Mouse (Mus musculus) left cerebral cortex, adult 18-20 months (tissue): ENCODE data around the gene Ankrd44. TPM values are rescaled to one million over a fixed set of nuclear protein-coding genes. Genes with fewer than 3 reads are reported as not detected.

Experiments used
- DNase-seq, 2 experiments: peaks; one replicate each; pipeline ENCODE4 v3.0.0; 2021 to 2022; ENCODE audit warnings: low spot score in 2 of 2, mixed read lengths in 1 of 2
- total RNA-seq, 2 experiments: library from RNA; stranded (reverse); gene quantifications; 2 replicates each; pipeline ENCODE4 v1.2.3; 2021

The Ankrd44 gene
- total RNA-seq, 2 experiments from 2014 or later: 21.9 to 23.0 TPM

DNA sequence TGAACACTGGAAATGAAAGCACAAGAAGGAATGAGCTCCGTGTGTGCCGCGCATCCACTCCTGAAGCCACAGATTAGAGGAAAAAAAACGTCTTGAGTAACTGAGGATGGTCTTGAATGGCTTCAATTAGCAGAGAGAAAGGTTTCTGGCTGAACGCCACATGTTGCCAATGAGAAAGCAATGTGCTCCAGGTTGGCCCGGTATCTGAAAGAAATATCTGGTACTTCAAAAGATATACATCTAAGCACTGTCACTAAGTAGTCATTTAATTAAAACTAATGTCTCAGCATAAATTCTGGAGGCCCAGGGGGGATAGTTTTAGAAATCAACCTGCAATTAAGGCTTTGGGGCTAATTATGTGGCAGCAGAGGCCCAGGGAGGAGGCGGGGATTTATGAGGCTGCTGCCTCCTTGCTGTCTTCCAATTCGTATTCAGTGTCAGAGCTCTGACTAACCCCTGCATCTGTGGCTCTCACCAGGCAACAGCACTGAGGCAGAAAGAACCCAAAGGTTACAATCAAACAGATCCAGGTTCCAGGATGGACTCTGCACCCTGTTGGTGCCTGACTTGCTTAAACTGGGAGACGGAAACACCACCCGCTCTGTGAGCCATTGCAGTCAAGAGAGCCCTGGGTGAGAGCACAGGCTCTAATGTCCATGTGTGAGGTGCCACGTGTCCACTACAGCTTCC lies 72.7 kb downstream of the Ankrd44 start:
- DNase-seq: no peak

DNA sequence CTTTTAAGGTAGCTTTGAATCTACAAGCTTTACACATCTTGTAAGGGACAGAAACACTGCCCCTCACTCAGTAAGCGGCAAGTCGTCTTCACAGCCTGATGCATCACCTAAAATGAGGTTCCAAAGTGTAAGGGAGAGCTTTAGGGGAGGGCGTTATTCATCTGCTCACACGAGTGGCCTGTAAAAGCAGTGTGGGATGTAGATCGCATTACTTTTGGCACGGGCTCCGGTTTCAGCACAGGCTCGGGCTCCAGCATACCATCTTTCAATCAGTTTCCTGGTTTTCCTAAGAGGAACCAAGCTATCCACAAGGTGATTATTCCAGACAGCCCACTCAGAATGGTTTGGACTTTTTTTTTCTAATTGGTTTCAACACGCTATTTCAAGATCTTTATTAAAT lies 74.6 kb downstream of the Ankrd44 start:
- DNase-seq: no peak

DNA sequence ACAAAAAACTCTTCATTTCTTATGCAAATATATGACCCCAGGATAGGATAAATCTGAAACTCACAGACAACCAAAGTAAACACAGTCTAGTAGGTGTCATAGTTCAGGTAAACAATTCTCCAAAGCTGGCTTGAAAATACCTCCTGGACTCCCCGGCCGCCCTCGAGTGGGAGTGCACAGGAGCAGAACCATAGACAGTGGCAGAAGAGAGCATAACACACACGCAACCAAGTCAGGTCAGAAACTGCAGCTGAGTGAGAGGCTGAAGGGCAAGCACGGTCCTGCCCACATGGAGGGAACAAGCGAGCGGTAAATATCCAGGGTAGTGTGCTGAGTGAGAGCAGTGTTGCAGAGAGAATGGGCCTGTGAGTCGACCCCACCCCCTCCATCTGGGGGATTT lies 76.1 kb downstream of the Ankrd44 start:
- no peak for DNase-seq

DNA sequence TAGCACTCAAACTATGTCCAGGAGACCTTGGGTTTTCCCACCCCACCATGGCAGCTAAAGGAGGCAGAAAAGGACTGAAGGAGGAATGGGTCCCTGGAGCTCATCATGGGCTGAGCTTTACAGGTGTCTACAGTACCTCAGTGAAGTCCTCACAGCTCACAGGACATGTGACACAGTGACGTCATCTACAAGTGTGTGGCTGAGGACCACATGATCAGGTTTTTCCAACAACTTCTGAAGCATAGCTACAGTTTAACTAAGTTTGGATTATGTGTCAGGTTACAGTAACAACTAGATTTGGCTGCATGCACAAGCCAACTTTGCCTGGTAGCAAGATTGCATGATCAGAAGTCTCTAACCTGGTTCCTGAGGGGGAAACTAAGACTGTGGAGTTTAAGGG lies 78.9 kb downstream of the Ankrd44 start:
- DNase-seq: no peak

DNA sequence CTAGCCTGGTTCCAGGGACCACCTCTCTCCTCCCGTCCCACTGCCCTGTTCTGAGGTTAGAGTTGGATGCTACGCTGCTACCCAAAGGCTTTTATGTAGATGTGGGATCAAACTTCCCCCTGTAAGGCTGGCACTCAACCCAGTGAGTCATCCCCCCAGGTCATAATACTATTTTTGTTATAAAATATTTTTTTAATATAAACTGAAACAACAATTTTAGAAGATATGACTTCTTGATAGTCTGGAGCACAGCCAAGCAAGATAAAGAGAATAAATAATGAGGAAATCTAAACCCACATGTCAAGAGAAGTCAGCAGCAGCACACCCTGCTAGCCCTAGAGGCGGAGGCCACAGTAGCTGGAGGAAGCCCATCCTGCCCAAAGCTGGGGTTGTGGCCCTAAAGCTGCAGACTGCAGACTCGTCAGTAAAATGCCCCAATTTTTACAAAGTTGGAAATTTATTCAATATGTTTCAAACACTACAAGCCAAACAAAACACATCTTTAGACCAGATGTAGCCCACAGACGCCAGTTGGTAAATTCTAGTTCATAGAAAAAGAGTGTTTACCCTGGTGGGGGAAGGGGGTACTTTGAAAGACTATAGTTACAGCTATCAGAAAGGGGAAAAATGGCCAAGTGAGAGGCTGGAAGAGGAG lies 79.7 kb downstream of the Ankrd44 start:
- no peak for DNase-seq

DNA sequence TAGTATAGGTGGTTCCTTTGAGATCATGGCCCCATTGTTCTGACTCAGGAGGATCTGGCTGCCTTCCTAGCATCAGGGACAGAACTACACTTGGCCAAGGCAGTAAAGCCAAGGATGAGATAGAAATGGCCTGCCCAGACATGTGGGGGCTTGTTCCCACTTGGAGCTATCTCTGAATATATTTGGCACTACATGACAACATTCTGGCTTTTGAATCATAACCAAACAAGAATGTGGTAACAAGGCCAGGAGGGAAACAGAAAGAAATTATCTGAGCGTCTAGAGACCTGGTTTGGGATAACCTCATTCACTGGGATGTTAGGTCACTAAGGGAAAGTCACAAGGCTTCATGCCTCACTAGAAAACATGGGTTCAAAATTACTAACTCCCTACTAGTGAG lies 81.8 kb downstream of the Ankrd44 start:
- no peak for DNase-seq

DNA sequence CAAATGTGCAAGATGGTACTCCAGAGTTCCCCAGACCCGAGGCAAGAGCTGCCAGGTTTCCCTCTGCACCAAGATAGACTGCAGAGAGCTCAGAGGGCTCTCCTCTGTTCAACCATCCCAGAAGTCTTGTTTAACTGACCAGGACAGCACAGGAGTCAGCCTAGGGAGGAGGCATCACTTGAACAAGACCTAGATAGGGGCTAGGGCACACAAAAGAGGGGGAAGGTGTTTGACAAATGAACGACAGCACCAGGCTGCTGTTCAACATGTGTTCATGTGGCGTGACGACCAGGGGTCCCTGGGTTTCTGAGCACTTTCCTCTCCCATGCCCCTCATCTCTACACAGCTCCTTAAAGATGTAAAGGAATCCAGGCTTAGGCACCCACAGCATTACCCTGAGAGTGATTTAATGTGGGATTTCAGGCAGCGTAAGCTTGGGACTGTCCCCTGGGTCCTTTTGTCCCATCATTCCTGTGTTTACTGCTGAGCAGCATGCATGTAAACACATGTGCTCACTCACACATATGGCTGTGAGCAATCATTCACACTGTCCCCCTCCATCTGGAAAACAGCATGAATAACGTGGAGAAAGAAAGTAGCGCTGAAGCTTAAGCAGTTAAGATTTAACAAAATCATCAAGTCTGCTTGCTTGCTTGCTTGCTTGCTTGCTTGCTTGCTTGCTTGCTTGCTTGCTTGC lies 83.3 kb downstream of the Ankrd44 start:
- no peak for DNase-seq

DNA sequence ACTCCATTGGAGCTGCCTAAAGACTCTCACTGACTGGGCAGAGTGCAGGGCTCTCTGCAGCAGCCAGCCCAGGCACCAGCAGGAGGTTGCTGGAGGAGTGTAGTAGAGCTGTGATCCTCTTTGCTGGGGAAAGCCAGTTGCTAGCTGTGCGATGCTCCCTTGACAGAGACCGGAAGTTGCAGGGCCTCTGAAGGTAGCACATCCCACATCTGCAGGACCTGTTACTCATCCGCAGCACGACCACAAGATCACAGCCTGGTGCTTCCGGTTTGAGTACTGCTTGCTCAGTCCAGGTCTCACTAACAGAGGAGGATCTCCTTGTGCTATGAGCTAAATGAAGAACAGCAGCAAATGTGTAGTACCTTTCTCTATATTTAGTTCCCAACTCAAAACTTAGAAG lies 84.4 kb downstream of the Ankrd44 start:
- no peak for DNase-seq

DNA sequence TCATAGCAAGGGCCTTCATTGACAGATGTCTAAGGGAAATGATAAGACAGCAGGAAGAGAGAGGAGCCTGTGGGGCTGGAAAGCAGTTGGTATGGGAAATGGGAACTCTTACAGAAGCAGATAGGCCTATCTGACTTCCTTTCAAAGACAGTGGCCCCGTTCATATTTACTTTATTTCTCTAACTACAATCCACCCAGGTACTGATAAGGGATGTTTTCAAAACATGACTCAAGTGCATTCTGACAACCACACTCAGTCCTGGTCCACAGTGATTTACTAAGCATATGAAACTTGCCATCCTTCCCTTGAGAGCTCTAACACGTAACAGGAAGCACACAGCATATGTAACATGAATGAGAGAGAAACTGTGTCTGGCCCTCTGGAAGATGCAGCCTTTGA lies 86.1 kb downstream of the Ankrd44 start:
- no peak for DNase-seq

DNA sequence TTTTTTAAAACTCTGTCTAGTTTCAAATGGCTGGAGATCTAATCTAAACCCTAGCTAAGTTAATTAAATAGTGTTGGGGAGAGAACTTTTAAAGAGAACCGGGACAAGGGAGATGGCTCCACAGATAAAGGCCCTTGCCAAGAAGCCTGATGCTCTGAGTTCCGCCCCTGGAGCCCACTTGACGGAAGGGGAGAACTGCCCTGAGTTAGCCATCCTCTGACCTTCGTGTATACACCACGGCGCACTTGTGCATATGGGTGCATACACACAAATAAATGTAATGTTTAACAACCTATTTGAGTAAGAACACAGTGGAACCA lies 87.7 kb downstream of the Ankrd44 start:
- no peak for DNase-seq

DNA sequence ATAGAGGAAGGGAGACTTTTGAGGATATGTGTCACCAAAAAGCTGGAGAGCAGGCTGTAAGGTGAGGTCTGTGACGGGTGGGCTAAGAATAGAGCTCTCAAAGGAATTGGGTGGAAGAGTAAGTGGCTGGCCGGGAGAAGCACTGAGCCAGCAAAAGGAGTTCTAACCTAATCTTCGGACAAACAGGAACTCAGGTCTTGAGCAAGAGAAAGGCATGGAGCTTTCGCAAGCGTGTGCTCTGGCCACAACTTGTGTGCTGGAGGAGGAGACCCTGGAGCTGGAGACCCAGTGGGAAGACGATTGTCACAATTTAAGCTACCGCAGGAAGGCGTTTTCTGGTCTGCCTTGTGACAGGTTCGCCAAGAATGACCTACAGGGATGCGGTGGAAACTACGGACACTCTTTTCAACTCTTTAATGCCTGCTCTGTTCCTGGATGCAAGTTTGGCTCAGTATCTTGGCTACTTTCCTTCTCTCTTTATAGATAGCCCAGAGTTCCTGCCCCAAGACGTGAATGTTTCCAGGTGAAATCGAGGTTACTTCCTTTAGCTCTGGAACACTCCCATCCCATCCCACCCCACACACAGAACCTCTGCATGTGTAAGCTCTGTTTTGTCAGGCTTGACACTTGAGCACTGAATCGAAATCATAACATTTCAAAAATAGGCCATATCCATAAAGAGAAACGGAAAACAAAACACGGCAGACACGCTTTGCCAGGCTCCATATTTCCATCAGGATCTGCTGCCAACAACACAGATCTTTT lies 88.3 kb downstream of the Ankrd44 start:
- no peak for DNase-seq

DNA sequence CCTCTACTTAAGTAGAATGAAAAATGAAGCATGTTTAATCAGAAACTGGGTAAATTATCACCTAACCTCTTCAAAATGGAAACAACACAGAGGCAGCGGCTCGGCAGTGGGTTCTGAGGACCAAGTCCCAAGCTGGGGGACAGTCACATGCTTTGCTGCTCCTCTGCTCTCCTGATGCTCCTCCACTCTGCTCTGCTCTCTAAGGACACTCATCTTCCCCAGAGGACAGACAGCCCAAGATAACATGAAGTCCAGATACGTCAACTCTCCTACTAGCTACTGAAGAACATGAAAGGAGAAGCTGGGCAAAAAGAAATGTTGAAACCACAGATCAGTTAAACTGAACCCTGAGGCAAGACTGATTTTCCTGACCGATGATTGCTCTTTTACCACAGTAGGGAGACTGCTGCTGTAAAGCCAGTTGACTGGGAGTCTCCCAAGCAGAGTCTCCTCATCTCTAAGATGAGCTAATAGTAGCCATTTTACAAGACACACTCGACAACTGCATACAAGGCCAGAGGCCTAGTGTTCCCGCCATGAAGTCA lies 90.5 kb downstream of the Ankrd44 start:
- DNase-seq: no peak

DNA sequence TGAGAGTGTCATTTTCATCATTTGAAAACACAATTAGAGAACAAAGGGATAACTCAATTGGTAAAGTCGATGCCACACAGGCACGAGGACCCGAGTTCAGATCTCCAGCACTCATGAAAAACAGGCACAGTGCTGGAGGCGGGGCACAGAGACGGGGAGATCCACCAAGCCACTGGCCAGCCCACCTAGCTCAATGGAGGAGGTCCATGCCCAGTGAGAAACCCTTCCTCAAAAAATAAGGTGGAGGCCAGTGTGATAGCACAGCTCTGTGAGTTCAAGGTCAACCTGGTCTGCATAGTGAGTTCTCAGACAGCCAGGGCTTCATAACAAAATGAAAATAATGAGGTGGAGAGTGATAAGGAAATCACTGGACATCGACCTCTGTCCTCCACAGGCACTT lies 93.0 kb downstream of the Ankrd44 start:
- no peak for DNase-seq

DNA sequence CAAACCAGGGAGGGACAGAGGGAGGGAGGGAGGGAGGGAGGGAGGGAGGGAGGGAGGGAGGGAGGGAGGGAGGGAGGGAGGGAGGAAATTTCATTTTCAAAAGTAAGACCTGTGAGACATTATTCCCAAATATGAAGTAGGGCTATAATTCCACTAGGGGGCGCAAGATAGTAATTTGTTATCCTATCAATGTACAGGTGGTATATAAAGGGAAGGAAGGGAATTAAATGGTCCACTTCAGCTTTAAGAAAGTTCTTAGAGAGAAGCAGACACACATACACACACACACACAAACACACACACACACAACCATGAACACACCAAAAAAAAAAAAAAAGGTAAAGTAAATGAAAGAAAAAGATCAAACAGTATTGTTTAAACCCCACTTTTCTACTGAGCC lies 93.4 kb downstream of the Ankrd44 start:
- DNase-seq: peak in 1 of 2 experiments; percentile 36

DNA sequence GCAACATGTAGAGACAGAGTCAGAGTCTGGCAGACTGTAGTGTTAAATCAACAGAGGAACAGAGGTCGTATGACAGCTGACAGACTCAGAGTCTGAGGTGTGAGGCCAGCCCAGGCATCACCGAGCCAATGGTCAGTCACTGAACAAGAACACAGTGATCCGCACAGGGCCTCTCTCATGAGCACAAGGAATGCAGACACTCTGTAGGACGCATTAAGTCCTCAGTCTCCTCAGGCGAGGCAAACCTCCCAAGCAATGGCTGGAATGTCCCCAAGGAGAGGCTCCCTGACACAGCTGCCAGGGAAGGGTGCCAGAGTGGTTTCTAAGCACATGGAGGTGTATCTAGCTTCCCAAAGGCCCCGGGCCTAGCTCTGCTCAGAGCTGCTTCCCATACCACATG lies 96.0 kb downstream of the Ankrd44 start:
- DNase-seq: no peak

DNA sequence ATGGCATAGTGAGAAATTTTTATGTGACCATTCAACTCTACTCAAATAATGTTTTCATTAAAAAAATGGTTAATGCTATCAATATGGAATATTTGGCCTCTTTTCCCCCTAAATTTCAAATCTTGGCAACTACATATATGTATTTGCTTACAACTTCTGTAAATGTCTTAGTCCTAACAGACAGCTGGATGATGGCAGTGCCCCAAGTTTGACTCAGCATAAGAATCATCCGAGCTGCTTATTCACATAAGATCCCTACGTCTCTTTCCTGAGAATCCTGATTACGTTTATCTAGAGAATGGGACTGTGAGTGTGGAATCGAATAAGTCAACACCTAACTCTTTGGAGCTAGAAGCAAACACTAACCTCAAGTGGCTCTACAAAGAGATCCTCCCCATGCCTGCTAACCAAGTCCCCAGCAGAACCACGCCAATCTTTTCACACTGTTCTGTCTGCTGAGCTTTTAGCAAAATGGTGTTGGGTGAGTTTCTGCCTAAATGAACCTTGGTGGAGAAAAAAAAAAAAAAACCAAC lies 96.4 kb downstream of the Ankrd44 start:
- DNase-seq: no peak

DNA sequence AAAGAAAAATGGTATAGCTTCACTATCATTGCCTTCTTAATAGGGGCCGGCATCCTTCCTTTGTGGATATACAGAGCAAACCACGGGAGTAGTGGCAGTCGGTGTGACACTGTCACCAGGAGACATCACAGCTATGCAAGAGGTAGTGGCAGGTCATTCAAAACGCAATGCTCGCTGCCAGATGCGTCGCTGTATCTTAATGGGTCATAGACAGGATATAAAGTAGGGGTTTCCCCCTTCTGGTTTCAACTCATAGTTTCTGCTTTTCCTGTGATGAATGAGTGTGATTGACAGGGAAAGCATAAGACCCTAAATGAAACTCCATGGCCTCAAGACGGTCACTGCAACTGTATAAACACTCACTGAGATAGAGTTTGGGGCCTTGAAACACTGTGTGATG lies 98.4 kb downstream of the Ankrd44 start:
- DNase-seq: no peak

DNA sequence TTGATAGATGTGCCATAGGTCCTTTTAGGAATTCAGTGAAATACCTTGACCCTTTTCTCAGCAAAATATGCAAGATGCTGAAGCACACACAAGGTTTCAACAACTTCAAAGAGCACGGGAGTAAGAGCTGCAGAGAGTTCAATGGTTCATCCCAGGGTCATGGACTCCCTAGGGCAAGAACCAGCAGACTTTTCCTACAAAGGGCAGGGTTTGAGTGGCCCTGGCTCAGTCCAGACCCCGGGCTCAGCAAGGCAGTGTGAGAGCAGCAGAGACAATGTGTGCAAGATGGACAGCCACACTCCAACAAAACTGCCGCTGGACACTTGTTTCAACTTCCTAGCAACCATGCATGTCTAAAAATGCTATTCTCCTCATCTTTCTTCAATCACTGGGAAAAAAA lies 98.8 kb downstream of the Ankrd44 start:
- no peak for DNase-seq

DNA sequence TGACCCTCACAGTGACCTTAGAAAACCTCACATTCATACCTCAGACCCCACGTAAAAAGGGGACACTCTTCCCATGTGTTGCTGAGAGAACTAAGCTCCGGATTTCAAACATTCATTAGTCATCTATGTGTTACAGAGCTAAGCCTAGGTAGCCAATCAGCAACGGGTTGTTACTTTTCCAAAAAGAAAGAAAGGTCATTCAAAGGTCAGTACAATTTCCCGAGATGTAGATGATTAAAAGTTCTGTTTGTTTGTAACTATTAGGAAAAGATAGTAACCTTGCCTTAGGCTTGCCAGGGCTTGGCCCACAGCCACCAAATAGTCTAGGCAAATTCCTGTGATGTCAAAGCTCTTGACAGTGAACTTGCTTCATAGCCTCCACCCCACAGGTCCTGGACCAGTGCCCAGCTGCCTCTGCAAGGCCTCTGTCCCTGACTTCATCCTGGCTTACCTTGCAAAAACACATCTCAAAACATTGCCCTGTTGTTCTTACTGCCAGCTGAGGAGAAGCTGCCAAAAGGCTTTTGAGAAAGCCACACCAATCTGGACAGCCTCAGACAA lies 99.7 kb downstream of the Ankrd44 start:
- DNase-seq: no peak

DNA sequence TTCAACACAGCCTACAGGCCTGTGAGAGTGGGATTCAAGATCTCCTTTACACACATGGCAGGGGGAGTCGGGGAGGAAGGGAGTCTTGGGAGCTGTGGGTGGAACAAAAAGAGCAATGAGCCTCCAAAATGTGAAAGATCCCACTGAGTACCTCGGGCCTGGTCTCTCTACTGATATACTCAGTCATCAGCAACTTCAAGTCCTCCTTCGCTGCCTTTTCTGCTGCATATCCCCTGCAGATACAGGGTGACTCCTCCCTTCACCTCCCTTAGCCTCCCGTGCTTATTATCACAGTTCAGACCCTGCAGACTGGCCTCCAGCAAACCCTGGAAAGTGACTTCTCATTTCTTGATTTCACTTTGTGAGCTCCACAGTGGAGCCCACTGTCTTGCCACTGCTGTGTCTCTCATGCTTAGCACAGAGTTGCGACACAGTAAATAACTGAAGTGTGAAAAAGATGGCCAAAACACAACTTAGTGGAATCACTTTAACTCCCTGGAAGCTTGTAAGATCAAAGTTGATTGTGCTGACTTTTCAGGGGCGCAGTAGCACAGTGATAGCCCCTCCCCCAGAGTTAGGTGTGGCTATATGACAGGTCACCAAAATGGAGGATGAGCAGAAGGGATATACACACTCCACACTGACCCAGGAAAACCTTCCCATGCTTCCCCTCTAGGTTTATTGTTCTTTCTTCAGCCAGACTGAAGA lies 100.3 kb downstream of the Ankrd44 start:
- no peak for DNase-seq
